Mouse (Mus musculus): ENCODE results near the gene Asah2. TPM values are rescaled to one million over a fixed set of nuclear protein-coding genes. Genes with fewer than 3 reads are reported as not detected.
"Not testable (repeated sequence)": the region's sequence is repeated elsewhere in the genome, so short reads cannot be mapped to it uniquely, and the experiment has no call there.

The Asah2 gene
- polyA plus RNA-seq, 1 experiment from 2014 or later: 0.71 TPM

DNA sequence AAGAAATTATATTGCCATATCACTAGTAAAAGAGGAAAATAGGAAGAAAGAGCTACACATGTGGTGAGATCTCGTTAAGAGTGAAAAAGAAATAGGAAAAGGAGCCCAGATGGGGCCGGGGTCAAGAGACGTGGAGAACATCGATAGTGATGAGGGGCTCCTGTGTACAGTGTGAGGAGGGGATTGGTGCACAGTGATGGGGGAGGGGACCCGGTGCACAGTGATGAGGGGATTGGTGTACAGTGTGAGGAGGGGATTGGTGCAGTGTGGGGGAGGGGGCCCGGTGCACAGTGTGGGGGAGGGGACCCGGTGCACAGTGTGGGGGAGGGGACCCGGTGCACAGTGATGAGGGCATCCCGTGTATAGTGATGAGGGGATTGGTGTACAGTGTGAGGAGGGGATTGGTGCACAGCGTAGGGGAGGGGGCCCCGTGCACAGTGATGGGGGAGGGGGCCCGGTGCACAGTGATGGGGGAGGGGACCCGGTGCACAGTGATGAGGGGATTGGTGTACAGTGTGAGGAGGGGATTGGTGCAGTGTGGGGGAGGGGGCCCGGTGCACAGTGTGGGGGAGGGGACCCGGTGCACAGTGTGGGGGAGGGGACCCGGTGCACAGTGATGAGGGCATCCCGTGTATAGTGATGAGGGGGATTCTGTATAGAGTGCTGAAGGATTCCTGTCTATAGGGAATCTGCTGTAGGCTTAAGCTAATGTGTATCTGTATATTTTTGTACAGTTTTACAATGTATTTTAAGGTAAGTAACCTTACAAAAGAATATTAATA, 23.9 kb upstream of the Asah2 start:
- H3K27me3 ChIP-seq (ENCODE audit: control insufficient read depth, insufficient read depth, low read length); H3K9me3 ChIP-seq (ENCODE audit: control insufficient read depth, low read length); H3K36me3 ChIP-seq (ENCODE audit: control insufficient read depth, insufficient read depth, low read length); H3K4me3 ChIP-seq (replicated peaks; ENCODE audit: low read depth, low read length); H3K4me1 ChIP-seq (ENCODE audit: control insufficient read depth, insufficient read depth, low read length); H3K27ac ChIP-seq (replicated peaks; ENCODE audit: low read depth, low read length); H3K4me2 ChIP-seq (ENCODE audit: low read length); H3K9ac ChIP-seq (replicated peaks; ENCODE audit: low read length); DNase-seq: not testable (repeated sequence)
- peak; percentile 68 for ATAC-seq (ENCODE audit: low FRiP score, low TSS enrichment)
- 94% methylated on average over 14 of the region's 17 CpGs for WGBS

DNA sequence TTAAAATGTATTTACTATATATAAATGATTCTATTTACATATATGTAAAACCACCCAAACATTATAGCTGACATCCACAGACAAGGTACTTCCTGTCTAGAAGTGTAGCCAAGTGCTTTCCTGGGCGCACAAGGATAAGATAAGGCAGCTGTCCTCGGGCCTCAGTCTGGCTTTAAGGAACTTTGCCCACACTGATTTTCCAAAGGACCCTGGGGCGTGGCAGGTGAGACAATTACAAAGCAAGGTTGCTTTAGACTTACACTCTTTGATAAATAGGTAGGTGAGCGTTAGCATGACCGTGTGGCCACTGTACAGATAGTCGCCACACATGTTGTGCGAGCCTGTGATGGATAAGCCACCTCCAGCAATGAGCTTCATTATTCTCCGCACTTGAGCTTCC, 21.3 kb upstream of the Asah2 start:
- 95% methylated on average over 8 of the region's 8 CpGs for WGBS
- no peak overlapping the region for H3K4me2 ChIP-seq (ENCODE audit: low read length)
- ATAC-seq (ENCODE audit: low FRiP score, low TSS enrichment): no peak

DNA sequence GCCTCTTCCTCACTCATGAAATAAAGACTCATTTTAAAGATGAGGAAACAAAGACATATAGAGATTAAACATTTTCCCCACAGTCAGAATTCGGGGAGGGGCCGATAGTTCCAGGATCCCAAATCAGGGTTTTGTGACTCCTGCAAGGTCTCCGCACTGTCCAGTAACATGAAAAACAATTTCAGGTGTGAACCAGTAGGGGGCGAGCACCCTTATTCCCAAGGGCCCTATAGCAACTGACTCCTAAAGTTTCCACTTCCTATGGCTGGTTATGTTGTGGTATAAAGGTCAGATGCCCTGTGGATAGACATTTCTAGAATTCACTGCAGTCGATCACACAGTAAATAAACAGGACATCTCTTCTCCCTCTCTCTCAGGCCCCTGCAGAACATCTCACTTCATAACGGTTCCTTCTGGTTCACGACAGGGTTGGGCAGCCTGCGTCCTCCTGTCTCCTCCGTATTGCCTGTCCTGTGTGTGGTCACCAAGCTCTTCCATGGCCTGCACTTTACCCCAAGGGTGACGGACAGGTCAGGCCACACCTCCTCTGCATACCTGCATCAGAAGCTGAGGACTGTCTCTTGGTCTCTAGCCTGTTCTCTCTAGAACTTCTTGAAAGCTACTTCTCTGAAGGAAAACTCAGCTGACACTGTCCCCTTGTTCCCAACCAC, 19.3 kb upstream of the Asah2 start:
- Histone ChIP-seq H3K9me3 (ENCODE audit: control insufficient read depth, low read length) (no peaks in the 10 kb centered on the region), H3K27me3 (ENCODE audit: control insufficient read depth, insufficient read depth, low read length) (no peaks in the 10 kb centered on the region), H3K4me3 (replicated peaks; ENCODE audit: low read depth, low read length) (no peak overlapping the region), H3K27ac (replicated peaks; ENCODE audit: low read depth, low read length) (no peak overlapping the region), H3K4me1 (ENCODE audit: control insufficient read depth, insufficient read depth, low read length) (no peaks in the 10 kb centered on the region), H3K4me2 (ENCODE audit: low read length) (no peak overlapping the region), H3K36me3 (ENCODE audit: control insufficient read depth, insufficient read depth, low read length) (0 out of 2 replicates have a peak, but pooled peaks cover 2% of the 10 kb centered on the region), H3K9ac (replicated peaks; ENCODE audit: low read length) (no peak overlapping the region)
- DNase-seq: peak; percentile 12
- no peak for ATAC-seq (ENCODE audit: low FRiP score, low TSS enrichment)
- WGBS: 77% methylated on average over 10 of the region's 10 CpGs

More for the DNA sequence above, 21.3 kb upstream of the Asah2 start:
- no peaks in the 10 kb centered on the region for H3K4me1 ChIP-seq (ENCODE audit: control insufficient read depth, insufficient read depth, low read length)
- DNase-seq: no peak
- H3K36me3 ChIP-seq (ENCODE audit: control insufficient read depth, insufficient read depth, low read length): 0 out of 2 replicates have a peak, but pooled peaks cover 2% of the 10 kb centered on the region
- no peaks in the 10 kb centered on the region for H3K27me3 ChIP-seq (ENCODE audit: control insufficient read depth, insufficient read depth, low read length)
- H3K9ac ChIP-seq (replicated peaks; ENCODE audit: low read length): no peak overlapping the region
- no peak overlapping the region for H3K4me3 ChIP-seq (replicated peaks; ENCODE audit: low read depth, low read length)
- H3K27ac ChIP-seq (replicated peaks; ENCODE audit: low read depth, low read length): no peak overlapping the region
- no peaks in the 10 kb centered on the region for H3K9me3 ChIP-seq (ENCODE audit: control insufficient read depth, low read length)

DNA sequence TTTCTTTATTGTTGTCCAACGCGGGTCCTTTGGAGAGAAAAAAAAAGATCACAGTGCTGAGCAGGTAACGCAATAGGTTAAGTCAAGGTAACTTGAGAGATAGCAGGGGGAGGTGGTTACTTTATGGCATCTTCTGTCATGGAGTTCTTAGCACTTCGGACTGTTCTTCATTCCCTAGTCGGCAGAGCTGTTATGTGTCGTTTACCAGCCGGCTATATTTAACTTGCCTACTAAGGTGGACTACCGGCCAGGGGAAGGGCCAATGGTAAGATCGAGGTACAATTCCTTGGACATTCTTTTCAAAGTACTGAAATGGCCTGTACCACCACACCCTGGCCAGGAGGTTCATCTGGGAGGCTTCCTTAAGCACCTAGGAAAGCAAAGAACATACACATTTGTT, 16.1 kb upstream of the Asah2 start:
- no peaks in the 10 kb centered on the region for H3K27me3 ChIP-seq (ENCODE audit: control insufficient read depth, insufficient read depth, low read length)
- no peak overlapping the region for H3K4me3 ChIP-seq (replicated peaks; ENCODE audit: low read depth, low read length)
- H3K27ac ChIP-seq (replicated peaks; ENCODE audit: low read depth, low read length): no peak overlapping the region
- 94% methylated on average over 9 of the region's 9 CpGs for WGBS
- no peaks in the 10 kb centered on the region for H3K4me1 ChIP-seq (ENCODE audit: control insufficient read depth, insufficient read depth, low read length)
- ATAC-seq (ENCODE audit: low FRiP score, low TSS enrichment) (no peak), DNase-seq (no peak)
- no peaks in the 10 kb centered on the region for H3K36me3 ChIP-seq (ENCODE audit: control insufficient read depth, insufficient read depth, low read length)
- H3K9me3 ChIP-seq (ENCODE audit: control insufficient read depth, low read length): no peaks in the 10 kb centered on the region
- H3K4me2 ChIP-seq (ENCODE audit: low read length): no peak overlapping the region
- no peak overlapping the region for H3K9ac ChIP-seq (replicated peaks; ENCODE audit: low read length)

DNA sequence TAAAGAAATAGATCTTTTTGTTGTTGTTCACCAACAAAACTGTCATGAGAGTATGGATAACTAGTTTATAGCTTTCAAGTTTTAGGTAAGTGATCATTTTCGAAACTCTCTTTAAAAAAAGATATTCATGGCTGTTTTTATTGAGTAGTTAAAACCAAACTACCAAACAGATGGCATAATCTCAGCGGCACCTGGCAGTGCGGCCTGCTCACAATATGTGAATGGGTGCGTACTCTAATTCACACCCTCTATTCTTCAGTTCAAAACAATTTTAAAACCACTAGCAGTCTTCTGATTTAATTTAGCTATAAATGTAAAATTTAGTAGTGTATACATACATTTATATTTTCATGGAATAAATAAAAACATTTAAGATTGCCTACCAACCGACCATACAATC, 15.2 kb upstream of the Asah2 start:
- Histone ChIP-seq H3K27ac (replicated peaks; ENCODE audit: low read depth, low read length) (no peak overlapping the region), H3K36me3 (ENCODE audit: control insufficient read depth, insufficient read depth, low read length) (no peaks in the 10 kb centered on the region), H3K4me2 (ENCODE audit: low read length) (no peak overlapping the region), H3K4me3 (replicated peaks; ENCODE audit: low read depth, low read length) (no peak overlapping the region), H3K4me1 (ENCODE audit: control insufficient read depth, insufficient read depth, low read length) (no peaks in the 10 kb centered on the region), H3K9ac (replicated peaks; ENCODE audit: low read length) (no peak overlapping the region), H3K9me3 (ENCODE audit: control insufficient read depth, low read length) (no peaks in the 10 kb centered on the region), H3K27me3 (ENCODE audit: control insufficient read depth, insufficient read depth, low read length) (no peaks in the 10 kb centered on the region)
- ATAC-seq (ENCODE audit: low FRiP score, low TSS enrichment): no peak
- 90% methylated on average over 5 of the region's 5 CpGs for WGBS
- no peak for DNase-seq

DNA sequence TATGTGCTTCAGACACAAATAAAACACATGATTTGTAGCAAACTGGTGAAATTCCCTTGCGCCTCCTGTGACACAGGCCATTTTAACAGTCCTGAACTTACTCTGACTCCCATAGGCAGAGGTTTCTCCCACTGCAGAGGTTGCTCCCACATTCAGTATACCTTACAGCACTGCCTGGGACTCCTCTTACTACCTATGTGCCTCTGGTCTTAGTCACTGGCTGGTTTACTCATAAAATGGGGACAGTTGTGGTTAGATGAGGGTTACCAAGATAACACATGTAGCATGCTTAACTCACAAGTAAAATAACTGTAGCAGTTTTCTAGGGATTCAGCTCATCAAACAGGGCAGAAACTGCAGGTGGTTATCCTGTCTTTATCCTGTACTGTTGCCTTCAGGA, 12.8 kb upstream of the Asah2 start:
- no peak overlapping the region for H3K27ac ChIP-seq (replicated peaks; ENCODE audit: low read depth, low read length)
- no peaks in the 10 kb centered on the region for H3K27me3 ChIP-seq (ENCODE audit: control insufficient read depth, insufficient read depth, low read length)
- H3K9ac ChIP-seq (replicated peaks; ENCODE audit: low read length): no peak overlapping the region
- no peak for ATAC-seq (ENCODE audit: low FRiP score, low TSS enrichment)
- H3K4me3 ChIP-seq (replicated peaks; ENCODE audit: low read depth, low read length): no peak overlapping the region
- H3K36me3 ChIP-seq (ENCODE audit: control insufficient read depth, insufficient read depth, low read length): no peaks in the 10 kb centered on the region
- 98% methylated on average over 1 of the region's 1 CpGs for WGBS
- no peaks in the 10 kb centered on the region for H3K4me1 ChIP-seq (ENCODE audit: control insufficient read depth, insufficient read depth, low read length)
- no peak overlapping the region for H3K4me2 ChIP-seq (ENCODE audit: low read length)
- H3K9me3 ChIP-seq (ENCODE audit: control insufficient read depth, low read length): no peaks in the 10 kb centered on the region
- no peak for DNase-seq

DNA sequence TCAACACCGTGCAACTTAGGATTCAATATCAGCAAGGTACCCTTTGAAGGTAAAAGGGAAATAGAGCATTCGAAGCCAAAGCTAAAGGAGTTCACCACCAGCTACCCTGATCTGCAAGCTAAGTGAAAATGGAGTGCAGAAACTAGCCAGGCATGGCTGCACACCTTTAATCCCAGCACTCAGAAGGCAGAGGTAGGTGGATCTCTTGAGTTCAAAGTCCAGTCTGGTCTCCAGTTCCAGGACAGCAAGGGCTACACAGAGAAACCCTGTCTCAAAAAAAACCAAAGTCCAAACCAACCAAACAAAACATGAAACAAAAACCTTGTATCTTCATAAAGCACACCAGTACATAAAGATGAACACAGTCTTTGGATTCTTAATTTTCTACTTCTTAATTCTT, 11.7 kb upstream of the Asah2 start:
- no peak overlapping the region for H3K4me2 ChIP-seq (ENCODE audit: low read length)
- WGBS: 87% methylated on average over 2 of the region's 2 CpGs
- no peak overlapping the region for H3K27ac ChIP-seq (replicated peaks; ENCODE audit: low read depth, low read length)
- no peak overlapping the region for H3K4me3 ChIP-seq (replicated peaks; ENCODE audit: low read depth, low read length)
- DNase-seq (no peak), ATAC-seq (ENCODE audit: low FRiP score, low TSS enrichment) (no peak)
- H3K27me3 ChIP-seq (ENCODE audit: control insufficient read depth, insufficient read depth, low read length): no peaks in the 10 kb centered on the region
- H3K9me3 ChIP-seq (ENCODE audit: control insufficient read depth, low read length): no peaks in the 10 kb centered on the region
- H3K9ac ChIP-seq (replicated peaks; ENCODE audit: low read length): no peak overlapping the region
- H3K4me1 ChIP-seq (ENCODE audit: control insufficient read depth, insufficient read depth, low read length): no peaks in the 10 kb centered on the region
- no peaks in the 10 kb centered on the region for H3K36me3 ChIP-seq (ENCODE audit: control insufficient read depth, insufficient read depth, low read length)

DNA sequence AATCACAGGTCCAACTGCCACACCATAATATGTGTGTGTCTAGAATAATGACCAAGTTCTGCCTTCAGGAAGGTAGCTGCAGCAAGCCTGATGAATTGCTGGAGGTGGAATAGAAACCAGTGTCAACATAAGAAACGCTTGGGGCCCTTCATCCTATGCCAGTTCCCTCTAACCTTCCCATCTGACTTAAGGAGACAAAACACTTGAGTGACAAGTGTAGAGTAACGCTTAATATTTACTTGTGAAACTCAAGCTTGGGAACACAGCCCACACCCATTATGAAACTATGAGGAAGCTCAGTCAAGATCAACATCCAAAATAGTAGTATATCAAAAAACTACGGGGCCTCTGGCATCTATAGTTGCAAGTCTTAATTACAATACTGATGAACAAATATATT, 10.5 kb upstream of the Asah2 start:
- no peak overlapping the region for H3K4me2 ChIP-seq (ENCODE audit: low read length)
- DNase-seq (no peak), ATAC-seq (ENCODE audit: low FRiP score, low TSS enrichment) (no peak)
- H3K9me3 ChIP-seq (ENCODE audit: control insufficient read depth, low read length): no peaks in the 10 kb centered on the region
- H3K27me3 ChIP-seq (ENCODE audit: control insufficient read depth, insufficient read depth, low read length): no peaks in the 10 kb centered on the region
- H3K27ac ChIP-seq (replicated peaks; ENCODE audit: low read depth, low read length): no peak overlapping the region
- WGBS: 91% methylated on average over 3 of the region's 3 CpGs
- H3K4me1 ChIP-seq (ENCODE audit: control insufficient read depth, insufficient read depth, low read length): no peaks in the 10 kb centered on the region
- no peak overlapping the region for H3K4me3 ChIP-seq (replicated peaks; ENCODE audit: low read depth, low read length)
- no peak overlapping the region for H3K9ac ChIP-seq (replicated peaks; ENCODE audit: low read length)
- no peaks in the 10 kb centered on the region for H3K36me3 ChIP-seq (ENCODE audit: control insufficient read depth, insufficient read depth, low read length)

DNA sequence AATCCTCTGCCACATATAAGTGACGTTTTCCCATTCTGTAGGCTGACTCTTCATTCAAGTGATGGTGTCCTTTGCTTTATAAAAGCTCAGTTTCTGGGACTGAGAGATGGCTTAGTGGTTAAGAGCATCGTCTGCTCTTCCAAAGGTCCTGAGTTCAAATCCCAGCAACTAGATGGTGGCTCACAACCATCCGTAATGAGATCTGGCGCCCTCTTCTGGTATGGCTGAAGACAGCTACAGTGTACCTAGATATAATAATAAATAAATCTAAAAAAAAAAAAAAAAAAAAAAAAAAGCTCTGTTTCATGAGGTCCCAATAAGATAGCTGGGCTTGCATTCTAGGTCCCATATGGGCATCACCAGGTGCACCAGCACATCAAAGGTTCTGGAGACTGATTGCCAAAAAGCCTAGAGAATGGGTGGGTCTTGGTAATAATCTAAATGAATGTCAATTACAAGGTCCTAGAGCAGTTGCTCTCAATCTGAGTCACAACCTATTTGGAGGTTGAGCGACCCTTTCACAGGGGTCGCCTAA, 9.5 kb upstream of the Asah2 start:
- Histone ChIP-seq H3K4me2 (ENCODE audit: low read length) (no peak overlapping the region), H3K36me3 (ENCODE audit: control insufficient read depth, insufficient read depth, low read length) (no peaks in the 10 kb centered on the region), H3K9me3 (ENCODE audit: control insufficient read depth, low read length) (no peaks in the 10 kb centered on the region), H3K27ac (replicated peaks; ENCODE audit: low read depth, low read length) (no peak overlapping the region), H3K4me3 (replicated peaks; ENCODE audit: low read depth, low read length) (no peak overlapping the region), H3K27me3 (ENCODE audit: control insufficient read depth, insufficient read depth, low read length) (no peaks in the 10 kb centered on the region), H3K9ac (replicated peaks; ENCODE audit: low read length) (no peak overlapping the region), H3K4me1 (ENCODE audit: control insufficient read depth, insufficient read depth, low read length) (no peaks in the 10 kb centered on the region)
- no peak for ATAC-seq (ENCODE audit: low FRiP score, low TSS enrichment)
- WGBS: 81% methylated on average over 6 of the region's 6 CpGs
- DNase-seq: no peak

All from midbrain, embryonic 14.5 days (tissue).